Mouse (Mus musculus) left cerebral cortex, adult 18-20 months (tissue): ENCODE results near the gene Glmn. TPM values are rescaled to one million over a fixed set of nuclear protein-coding genes. Genes with fewer than 3 reads are reported as not detected.

Experiments
- DNase-seq, 2 experiments: peaks; one replicate each; pipeline ENCODE4 v3.0.0; 2021 to 2022; ENCODE audit warnings: low spot score in 2 of 2, mixed read lengths in 1 of 2
- total RNA-seq, 2 experiments: library from RNA; stranded (reverse); gene quantifications; 2 replicates each; pipeline ENCODE4 v1.2.3; 2021

Gene Glmn
- total RNA-seq, 2 experiments from 2014 or later: 18.2 to 19.6 TPM

DNA sequence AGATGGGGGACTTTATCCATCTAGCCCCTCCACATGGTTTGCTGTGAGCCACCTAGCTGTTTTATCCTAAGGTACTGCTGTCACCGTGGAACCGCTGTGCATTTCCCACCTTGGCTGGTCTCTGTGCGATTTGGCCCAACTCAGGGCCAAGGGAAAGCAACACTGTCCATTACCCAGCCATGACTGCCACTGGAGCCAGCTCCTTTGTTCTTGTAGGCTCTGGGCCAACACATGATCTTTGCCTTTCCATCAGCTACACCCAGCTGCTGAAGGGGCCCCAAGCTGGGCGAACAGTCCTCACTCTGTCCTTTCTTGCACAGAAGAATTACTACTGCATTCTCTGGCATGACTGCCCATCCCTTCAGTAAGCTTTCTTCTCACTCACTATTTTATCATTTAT is 79.1 kb downstream of the Glmn start:
- no peak for DNase-seq

DNA sequence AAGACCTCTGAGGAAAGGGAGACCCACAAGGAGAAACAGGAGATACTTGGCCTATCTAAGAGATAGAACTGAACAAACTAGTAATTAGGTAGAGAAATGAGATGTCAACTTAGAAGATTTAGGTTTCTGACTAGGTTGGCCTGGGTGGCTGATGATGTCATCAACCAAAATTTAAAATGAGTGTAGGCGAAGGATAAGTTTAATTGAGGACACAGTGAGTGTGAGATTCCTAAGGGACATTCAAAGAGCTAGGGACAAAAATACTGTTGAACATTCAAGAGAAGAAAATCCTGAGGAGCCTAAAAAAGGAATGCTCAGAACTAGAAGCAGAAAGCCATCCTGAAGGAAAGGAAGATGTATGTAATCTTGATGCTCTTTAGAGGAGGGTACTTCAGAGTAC is 81.6 kb downstream of the Glmn start:
- no peak for DNase-seq

DNA sequence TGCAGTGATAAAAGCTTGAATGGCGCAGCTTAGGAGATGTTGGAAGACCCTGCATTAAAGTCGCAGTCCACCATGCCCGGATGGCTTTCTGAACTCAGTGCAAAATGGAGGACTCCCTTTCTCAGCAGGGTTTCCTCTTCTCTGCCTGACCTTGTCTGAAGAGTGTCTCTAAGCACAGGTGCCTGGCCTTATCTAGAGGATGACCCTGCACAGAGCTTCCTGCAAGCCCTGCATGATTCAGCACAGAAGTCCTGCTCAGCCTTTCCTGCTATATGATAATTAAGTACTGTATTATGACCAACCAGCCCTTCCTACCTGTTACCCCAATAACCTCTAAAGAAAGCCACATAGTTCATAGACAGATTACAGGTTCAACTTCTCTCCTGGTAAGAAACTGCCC is 82.2 kb downstream of the Glmn start:
- DNase-seq: no peak

DNA sequence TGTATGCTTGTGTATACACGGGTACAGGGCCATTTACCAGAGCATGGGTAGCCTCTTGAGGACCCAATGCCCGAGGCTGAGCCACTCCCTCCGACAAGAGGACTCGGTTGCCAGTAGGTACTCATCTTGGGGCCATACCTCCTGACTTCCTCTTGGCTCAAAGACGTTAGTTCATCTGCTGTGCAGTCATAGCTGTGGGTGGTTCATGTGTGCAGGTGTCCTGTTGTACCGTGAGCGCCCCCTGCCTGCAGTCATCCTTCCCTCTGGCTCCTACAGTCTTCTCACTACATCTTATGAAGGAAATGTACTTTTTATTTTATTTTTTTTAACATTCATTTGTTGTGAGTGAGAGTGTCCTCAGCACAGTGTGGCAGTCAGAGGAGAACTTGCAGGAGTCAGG is 84.1 kb downstream of the Glmn start:
- peak in 1 of 2 experiments; percentile 50 for DNase-seq

DNA sequence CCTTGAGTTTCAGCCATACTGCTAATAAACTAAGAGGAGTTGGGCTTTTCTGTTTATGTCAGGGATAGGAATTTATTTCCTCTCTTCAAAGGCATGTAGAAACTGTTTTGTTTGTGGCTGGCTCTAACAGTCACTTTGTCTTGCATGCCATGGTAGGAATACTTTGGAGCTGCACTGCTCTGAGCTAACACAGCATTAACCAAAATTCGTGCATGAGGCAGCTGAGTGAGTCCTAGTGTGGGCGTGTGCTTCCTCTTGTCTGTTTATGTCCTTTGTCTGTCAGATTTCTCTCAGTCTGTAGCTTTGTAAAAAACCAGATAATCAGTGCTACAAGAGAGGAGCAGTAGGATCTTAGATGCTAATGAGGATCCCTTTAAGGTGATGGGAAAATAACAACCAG is 86.4 kb downstream of the Glmn start:
- DNase-seq: no peak

DNA sequence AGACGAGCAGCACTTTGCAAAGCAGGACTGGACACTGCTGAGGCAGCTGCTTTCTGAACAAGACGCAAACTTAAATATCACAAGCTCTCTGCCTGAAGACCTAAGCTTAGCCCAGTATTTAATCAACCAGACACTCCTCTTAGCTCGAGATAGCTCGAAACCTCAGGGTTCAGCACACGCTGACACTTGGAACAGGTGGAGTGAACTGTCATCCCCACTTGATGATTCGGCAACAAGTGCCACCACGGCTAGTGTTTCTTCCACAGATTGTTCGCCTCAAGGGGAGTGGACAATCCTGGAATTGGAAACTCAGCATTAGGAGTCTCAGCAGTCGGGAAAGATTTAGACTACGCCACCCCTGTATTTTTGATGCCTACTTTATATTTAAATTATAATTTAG is 87.2 kb downstream of the Glmn start:
- no peak for DNase-seq

DNA sequence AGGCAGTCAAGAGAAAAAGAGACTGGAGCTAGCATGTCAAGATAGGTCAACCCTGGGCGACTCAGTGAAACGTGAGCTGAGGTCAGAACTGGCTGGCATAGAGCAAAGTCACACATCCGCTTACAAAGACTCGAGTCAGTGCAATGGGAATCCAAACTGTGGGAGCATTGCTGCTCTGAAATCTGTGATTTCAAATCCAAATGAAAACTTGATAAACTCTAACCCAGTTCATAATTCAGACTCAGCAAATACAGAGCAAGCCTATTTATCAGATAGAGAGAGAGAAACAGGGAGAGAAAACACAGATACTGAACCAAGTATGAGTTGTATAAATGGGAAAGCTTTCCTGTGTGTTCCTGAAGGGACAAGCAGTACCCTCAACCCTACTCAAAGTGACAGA is 90.4 kb downstream of the Glmn start, which contains the start of gene Gm42669:
Gm42669 (plus strand) TSS at position 301 of the 400 bp plus-strand sequence.
- DNase-seq: no peak

DNA sequence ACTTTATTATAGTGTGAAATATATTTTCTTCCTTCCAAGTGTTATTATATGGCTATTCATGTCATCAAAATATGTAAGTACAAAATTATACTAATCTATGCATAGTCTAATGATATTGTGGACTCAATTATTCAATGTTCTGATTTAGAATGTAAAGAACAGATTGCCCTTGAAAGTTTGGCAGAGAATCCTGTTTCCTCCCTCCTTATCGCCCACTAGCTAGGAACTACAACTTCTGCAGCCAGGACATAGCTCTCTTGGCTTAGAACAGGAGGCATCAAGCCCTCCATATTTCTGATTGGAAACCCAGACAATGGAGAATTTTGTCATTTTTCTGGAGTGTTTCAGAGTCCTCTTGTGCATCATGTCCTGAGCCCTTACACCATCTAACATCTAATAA is 96.9 kb downstream of the Glmn start:
- DNase-seq: no peak

DNA sequence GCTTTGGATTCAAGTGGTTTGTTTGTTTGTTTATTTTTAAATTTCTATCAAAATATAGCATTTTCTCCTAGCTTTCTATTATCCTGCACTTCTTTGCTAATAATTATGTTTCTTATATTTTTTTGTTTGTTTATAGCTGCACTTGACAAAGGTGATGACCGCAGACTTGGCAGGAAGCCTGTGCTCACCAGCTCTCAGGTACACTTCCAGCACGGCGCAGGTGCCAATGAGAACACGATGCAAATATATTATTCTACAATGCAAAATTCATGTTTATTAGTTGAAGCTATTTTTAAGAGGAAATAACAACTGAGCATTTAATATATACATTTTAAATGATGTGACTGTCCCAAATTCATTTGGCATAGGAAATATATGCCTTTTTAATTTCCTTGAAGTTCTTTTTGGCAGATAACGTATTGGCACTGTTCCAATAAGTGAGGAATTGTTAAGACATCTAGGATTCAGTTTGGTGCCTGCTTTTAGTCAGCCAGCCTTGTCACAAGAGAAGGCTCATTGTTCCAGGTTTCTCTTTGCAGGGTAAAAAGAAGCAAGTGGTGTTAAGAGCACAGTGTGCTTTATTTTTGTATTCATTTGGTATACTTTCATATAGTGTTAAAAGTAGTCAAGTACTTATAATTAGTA is 97.7 kb downstream of the Glmn start:
- DNase-seq: no peak

Other genes starting within 250 kb of the Glmn start
- 10 to 100 TPM; 81.1 to 96.0 TPM for gene Ephx4, start 195.2 kb downstream of the Glmn start, total RNA-seq
- gene Lpcat2b, start 166.3 kb downstream of the Glmn start, total RNA-seq: under 1 TPM; 0.37 to 0.42 TPM
- 100 to 1,000 TPM; 175 to 179 TPM for gene Btbd8, start 159.9 kb downstream of the Glmn start, total RNA-seq
- gene Gm42669, start 90.3 kb downstream of the Glmn start, total RNA-seq: under 1 TPM; 0.14 to 0.35 TPM
- gene 1700028K03Rik, start 63.2 kb downstream of the Glmn start, total RNA-seq: under 1 TPM; 0.53 to 0.66 TPM
- gene Rpap2, start 515 bp downstream of the Glmn start, total RNA-seq: 10 to 100 TPM; 22.2 to 22.3 TPM
- not detected for gene Gfi1, start 128.1 kb upstream of the Glmn start, total RNA-seq
- gene Ube2d2b, start 232.2 kb upstream of the Glmn start, total RNA-seq: not detected